Mouse (Mus musculus) ES-Bruce4 (cell line): ENCODE results near the gene Acacb. TPM values are rescaled to one million over a fixed set of nuclear protein-coding genes. Genes with fewer than 3 reads are reported as not detected.

ENCODE experiments used
- H3K27ac ChIP-seq: 2 replicates; pipeline ENCODE4 v1.5.1; 2012; ENCODE audit warnings: low read length, inconsistent platforms; ENCODE audit not compliant: insufficient read depth
- H3K27me3 ChIP-seq: 2 replicates; pipeline ENCODE4 v1.6.1; 2012; ENCODE audit warnings: mild to moderate bottlenecking, low read length, inconsistent platforms; ENCODE audit not compliant: control insufficient read depth, poor library complexity, insufficient read depth, severe bottlenecking
- H3K36me3 ChIP-seq: 2 replicates; pipeline ENCODE4 v1.6.1; 2012; ENCODE audit warnings: inconsistent platforms, mild to moderate bottlenecking, low read length, moderate library complexity; ENCODE audit not compliant: control insufficient read depth, poor library complexity, insufficient read depth, severe bottlenecking
- H3K4me1 ChIP-seq: one replicate; pipeline ENCODE4 v1.8.1; 2011; ENCODE audit warnings: low read length; ENCODE audit not compliant: control insufficient read depth, insufficient read depth
- H3K4me3 ChIP-seq: 2 replicates; pipeline ENCODE4 v1.5.1; 2011; ENCODE audit warnings: low read depth, mild to moderate bottlenecking, low read length
- H3K9ac ChIP-seq: 2 replicates; pipeline ENCODE4 v1.6.1; 2012; ENCODE audit warnings: low read depth, mild to moderate bottlenecking, inconsistent platforms; ENCODE audit not compliant: poor library complexity, severe bottlenecking
- H3K9me3 ChIP-seq: replicated peaks from 2 replicates; pipeline ENCODE4 v1.6.1; 2012; ENCODE audit warnings: mild to moderate bottlenecking, low read length, inconsistent platforms; ENCODE audit not compliant: control insufficient read depth, poor library complexity, insufficient read depth, severe bottlenecking
- CTCF ChIP-seq: IDR thresholded peaks from one replicate; pipeline ENCODE4 v1.8.1; 2011; ENCODE audit warnings: low read depth, low read length
- EP300 ChIP-seq: IDR thresholded peaks from 2 replicates; pipeline ENCODE4 v1.6.1; 2011; ENCODE audit warnings: low read depth, low read length; ENCODE audit not compliant: insufficient read depth
- POLR2A ChIP-seq: IDR thresholded peaks from one replicate; pipeline ENCODE4 v1.8.1; 2011; ENCODE audit warnings: low read length; ENCODE audit not compliant: insufficient read depth
- polyA plus RNA-seq: library from polyadenylated mRNA; stranded (reverse); fragments of >200 nt; gene quantifications from 2 replicates; pipeline ENCODE4 v1.2.4, GENCODE M21; 2011; ENCODE audit warnings: low read depth; ENCODE audit not compliant: missing spikeins, insufficient read depth, insufficient read length

The Acacb gene
- polyA plus RNA-seq, 1 experiment = 9.3 TPM

GRCm38 (mm10) chr5:114285398-114285700, 139.0 kb downstream of the Acacb start:
- Histone ChIP-seq H3K9ac (no peak overlapping the region), H3K27ac (no peak overlapping the region), H3K4me1 (no peaks in the 10 kb centered on the region), H3K36me3 (no peaks in the 10 kb centered on the region), H3K27me3 (no peaks in the 10 kb centered on the region), H3K9me3 (no peaks in the 10 kb centered on the region), H3K4me3 (no peak overlapping the region)
- no peak for TF ChIP-seq POLR2A
- TF ChIP-seq EP300 = no peak
- no peak for TF ChIP-seq CTCF

GRCm38 (mm10) chr5:114286102-114286501, 139.8 kb downstream of the Acacb start:
- Histone ChIP-seq H3K9me3 (no peaks in the 10 kb centered on the region), H3K4me3 (no peak overlapping the region), H3K4me1 (no peaks in the 10 kb centered on the region), H3K9ac (no peak overlapping the region), H3K27me3 (no peaks in the 10 kb centered on the region), H3K36me3 (no peaks in the 10 kb centered on the region), H3K27ac (no peak overlapping the region)
- TF ChIP-seq POLR2A (no peak), CTCF (peak; percentile 79), EP300 (no peak)

GRCm38 (mm10) chr5:114286872-114287571, 140.7 kb downstream of the Acacb start:
- Histone ChIP-seq H3K36me3 (no peaks in the 10 kb centered on the region), H3K27ac (no peak overlapping the region), H3K9ac (no peak overlapping the region), H3K4me1 (no peaks in the 10 kb centered on the region), H3K27me3 (no peaks in the 10 kb centered on the region), H3K4me3 (no peak overlapping the region), H3K9me3 (no peaks in the 10 kb centered on the region)
- TF ChIP-seq POLR2A = no peak
- no peak for TF ChIP-seq CTCF
- TF ChIP-seq EP300 = no peak

- TF ChIP-seq POLR2A (no peak), EP300 (no peak), CTCF (no peak)
- no peak overlapping the region for H3K4me3 ChIP-seq
- no peak overlapping the region for H3K9ac ChIP-seq
- H3K4me1 ChIP-seq = no peaks in the 10 kb centered on the region
- no peaks in the 10 kb centered on the region for H3K36me3 ChIP-seq
- no peaks in the 10 kb centered on the region for H3K9me3 ChIP-seq
- H3K27me3 ChIP-seq = no peaks in the 10 kb centered on the region
- H3K27ac ChIP-seq = no peak overlapping the region
Observed at GRCm38 (mm10) chr5:114288396-114288795, 142.1 kb downstream of the Acacb start.

GRCm38 (mm10) chr5:114288874-114289273, 142.5 kb downstream of the Acacb start, which contains the start of gene Myo1h:
Myo1h (plus strand) TSS chr5:114289166.
- no peaks in the 10 kb centered on the region for H3K4me1 ChIP-seq
- no peaks in the 10 kb centered on the region for H3K36me3 ChIP-seq
- H3K27me3 ChIP-seq = no peaks in the 10 kb centered on the region
- no peak within 1 kb of the TSS for H3K9ac ChIP-seq
- TF ChIP-seq EP300 (no peak), POLR2A (no peak), CTCF (no peak)
- no peak within 1 kb of the TSS for H3K27ac ChIP-seq
- H3K4me3 ChIP-seq = peak within 1 kb of the TSS; percentile 9
- H3K9me3 ChIP-seq = no peaks in the 10 kb centered on the region

GRCm38 (mm10) chr5:114290004-114290403, 143.7 kb downstream of the Acacb start:
- H3K27ac ChIP-seq = no peak overlapping the region
- no peak overlapping the region for H3K4me3 ChIP-seq
- no peaks in the 10 kb centered on the region for H3K9me3 ChIP-seq
- H3K4me1 ChIP-seq = no peaks in the 10 kb centered on the region
- H3K27me3 ChIP-seq = no peaks in the 10 kb centered on the region
- TF ChIP-seq EP300 = no peak
- no peak for TF ChIP-seq CTCF
- no peak for TF ChIP-seq POLR2A
- no peak overlapping the region for H3K9ac ChIP-seq
- no peaks in the 10 kb centered on the region for H3K36me3 ChIP-seq
